Mouse (Mus musculus) kidney, adult 18-20 months (tissue): Measurements from ENCODE around the gene Spcs3.
"Not testable (repeated sequence)": the region's sequence is repeated elsewhere in the genome, so short reads cannot be mapped to it uniquely, and the experiment has no call there.

ENCODE experiments used
- DNase-seq: peaks from one replicate; pipeline ENCODE4 v3.0.0; 2021

Gene Spcs3

GRCm38 (mm10) chr8:54529382-54530296 lies at the start of gene Spcs3, which contains the start of gene Asb5:
Gene Spcs3 (minus strand): TSS chr8:54529998.
Gene Asb5 (plus strand): TSS chr8:54529580.
- peak; percentile 97 for DNase-seq

DNA sequence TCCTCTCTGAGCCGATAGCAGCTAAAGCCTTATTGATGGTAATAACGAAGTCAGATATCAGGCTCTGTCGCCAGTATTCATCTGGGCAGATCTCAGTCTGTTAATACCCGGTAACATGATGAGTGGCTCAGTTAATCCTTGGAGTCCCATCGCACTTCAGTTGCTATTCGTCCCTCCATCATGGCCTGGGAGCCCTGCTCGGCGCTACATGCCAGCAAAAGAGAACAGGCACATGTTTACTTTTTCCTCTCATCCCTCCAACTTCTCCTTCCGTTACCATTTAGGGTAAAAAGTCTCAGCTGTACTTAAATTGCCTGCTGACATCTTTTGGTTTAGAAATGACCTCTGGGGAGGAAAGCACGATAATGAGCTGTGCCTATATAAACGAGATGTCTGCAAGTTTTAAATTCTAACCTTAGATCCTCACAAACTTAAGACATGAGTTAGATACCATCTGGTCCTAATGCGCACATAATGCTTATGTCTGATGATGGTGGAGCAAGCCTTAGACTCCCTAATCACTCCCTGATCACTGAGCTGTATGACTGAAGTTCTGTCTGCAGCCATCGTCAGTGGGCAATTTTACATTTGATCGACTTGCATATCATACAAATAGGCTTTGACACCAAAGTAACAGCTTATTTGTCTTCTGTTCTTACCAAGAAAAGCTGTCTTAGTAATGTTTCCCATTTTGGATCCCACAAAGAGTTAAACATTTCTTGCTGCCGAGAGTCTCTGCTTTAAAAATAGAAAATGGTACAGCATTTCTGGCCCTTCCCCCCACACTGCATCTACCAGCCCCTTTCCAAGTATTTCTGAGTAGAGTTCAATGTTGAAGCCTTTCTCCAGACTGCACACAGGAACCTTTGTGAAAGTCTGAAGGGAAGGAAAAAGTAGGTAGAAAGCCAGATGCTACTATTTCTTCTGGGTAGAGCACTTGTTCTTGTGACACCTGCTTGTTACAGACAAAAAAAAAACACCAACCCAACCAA lies 41.1 kb upstream of the Spcs3 start:
- no peak for DNase-seq

DNA sequence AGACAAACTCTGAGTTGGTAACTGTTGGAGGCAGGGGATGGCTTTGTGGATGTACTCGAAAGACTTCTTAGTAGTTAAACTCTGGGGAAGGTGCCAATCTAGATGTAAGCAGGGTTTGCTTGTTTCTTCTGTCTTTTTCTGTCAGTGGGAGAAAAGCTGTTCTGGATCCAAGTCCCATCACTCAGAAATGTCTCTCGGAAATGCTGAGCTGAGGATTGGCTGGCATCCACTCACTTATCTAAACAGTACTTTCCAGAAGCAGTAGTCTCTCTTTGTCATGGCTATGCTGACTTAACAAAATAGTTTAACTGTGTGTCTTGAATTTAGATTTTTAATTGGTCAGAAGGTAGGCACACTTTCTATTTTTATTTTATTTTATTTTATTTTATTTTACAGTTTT lies 37.4 kb upstream of the Spcs3 start:
- no peak for DNase-seq

- no peak for DNase-seq
Observed at GRCm38 (mm10) chr8:54565603-54566260, 35.9 kb upstream of the Spcs3 start.

DNA sequence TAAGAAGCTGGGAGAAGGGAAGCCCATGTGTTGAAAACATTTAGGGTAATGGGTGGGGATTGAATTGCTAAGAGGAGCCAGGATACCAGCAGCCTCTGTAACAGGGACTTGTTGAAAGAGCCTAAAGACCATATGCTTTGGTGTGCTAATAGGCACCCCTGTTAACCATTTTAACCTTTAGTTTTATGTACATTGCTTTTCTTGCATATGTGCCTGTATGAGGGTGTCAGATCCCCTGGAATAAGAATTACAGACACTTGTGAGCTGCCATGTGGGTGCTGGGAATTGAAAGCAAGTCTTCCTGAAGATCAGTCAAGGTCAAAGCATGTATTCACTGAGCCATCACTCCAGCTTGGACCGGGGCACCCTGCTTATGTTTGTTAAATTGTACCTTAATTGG lies 35.4 kb upstream of the Spcs3 start:
- no peak for DNase-seq

- no peak for DNase-seq
Observed at GRCm38 (mm10) chr8:54562137-54562536, 32.3 kb upstream of the Spcs3 start.

DNA sequence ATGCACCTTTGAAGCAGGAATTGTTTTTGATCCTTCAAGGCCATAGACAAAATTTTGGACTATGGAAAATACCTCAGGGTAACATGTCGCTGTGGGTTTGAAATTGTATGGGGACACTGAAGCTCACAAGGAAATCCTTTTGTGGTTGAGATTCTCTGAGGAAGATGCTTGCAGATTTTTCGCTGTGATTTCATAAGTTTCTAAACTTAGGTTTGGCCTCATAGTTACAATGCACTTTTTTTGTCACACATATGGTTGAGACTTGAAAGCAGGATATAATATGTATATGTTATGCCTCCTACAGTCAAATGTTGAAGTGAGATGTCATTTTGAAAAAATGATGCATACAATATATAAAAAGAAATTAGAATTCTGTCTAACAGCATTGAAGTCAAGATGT lies 25.1 kb upstream of the Spcs3 start:
- DNase-seq = no peak

GRCm38 (mm10) chr8:54550026-54550574 lies 20.3 kb upstream of the Spcs3 start:
- no peak for DNase-seq

DNA sequence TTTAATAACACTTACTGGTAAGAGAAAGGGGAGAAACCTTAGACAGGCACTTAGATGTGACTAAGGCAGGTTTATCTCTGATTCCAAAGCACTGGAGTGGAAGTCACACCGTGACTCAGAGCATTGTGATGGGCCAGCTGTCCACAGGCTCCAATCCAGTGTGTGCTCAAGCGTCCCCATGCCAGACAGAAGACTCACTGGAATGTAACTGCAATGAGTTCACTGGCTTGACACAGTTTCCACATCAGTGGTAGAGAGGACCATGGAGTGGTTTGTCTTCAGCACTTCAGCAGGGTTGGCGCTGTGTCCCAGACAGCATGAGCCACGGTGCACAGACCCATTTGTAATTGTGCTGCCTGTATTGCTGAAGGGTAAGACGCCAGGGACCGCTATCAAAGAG lies 18.6 kb upstream of the Spcs3 start:
- DNase-seq = no peak

DNA sequence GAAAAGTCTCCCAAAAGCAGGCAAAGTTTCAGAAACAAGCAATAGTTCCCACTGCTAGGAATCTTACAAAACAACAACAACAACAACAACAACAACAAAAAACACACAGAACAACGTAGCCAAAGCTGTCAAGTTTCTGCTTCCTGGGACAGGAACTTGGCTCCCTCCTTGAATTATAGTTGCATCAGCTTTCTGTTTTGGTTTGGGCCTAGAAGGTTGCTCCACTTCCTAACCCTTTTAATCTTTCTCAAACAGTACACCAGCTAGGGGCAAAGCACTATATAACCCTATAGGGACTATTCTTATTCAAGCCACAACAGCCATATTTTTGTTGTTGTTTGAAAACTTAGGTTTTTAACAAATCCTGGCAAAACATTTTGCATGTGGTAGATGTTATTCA lies 11.5 kb upstream of the Spcs3 start:
- no peak for DNase-seq

GRCm38 (mm10) chr8:54537285-54537684 lies 7.5 kb upstream of the Spcs3 start:
- DNase-seq = no peak

DNA sequence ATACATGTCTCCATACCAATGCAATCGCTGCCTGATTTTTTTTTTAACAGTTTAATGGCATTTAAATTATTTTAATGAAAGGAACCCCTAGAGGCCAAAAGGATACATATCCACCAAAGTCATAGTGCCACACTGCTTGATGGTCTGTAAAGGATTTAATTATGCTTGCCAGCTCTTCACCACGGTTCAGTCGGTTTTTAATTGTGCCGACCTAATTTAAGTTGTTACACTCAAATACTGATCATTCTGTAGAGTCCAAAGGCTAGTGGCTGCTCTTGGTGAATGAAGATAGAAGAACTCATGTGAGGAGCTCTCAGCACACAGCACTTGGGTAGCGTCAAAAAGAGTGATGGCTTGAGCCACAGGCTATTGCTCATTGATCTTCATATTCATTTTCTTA lies 5.4 kb upstream of the Spcs3 start:
- DNase-seq = no peak

DNA sequence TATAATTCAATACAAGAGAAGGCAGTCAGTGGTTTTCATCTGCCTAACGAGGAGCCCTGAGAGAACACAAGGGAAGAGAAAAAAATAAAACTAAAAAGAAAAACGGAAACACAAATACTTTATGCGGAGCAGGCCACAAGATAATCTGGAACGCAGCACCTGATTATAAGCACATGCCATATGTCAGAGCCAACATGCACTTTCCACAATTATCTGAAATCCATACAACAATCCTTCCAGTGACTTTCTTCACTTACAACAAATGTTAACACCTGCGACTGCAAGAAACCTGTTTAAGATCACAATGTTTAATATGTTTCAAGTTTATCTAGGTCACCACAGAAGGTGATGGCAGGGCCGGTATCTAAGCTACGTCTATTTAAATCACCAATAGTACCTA lies 1.2 kb downstream of the Spcs3 start:
- DNase-seq = no peak

DNA sequence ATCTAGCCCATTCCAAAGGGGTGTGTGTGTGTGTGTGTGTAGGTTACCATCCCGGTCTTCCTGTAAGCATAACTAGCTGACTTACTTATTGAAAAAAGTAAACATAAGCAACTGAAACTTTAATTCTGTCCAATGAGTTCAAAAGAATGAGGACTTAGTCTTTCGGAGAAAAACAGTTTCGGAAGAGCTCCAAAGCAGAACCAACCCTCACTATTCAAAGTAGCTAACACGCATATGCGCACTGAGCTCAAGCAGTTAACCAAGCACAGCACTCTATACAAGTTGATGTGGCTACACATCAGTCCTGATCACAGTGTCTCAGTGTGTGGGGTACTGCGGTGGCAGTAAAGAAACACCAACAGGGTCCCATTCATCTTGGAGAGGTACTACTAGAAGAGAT lies 3.1 kb downstream of the Spcs3 start:
- DNase-seq = no peak

- no peak for DNase-seq
Observed at GRCm38 (mm10) chr8:54525606-54526005, 4.2 kb downstream of the Spcs3 start.

GRCm38 (mm10) chr8:54520516-54520915 lies 9.3 kb downstream of the Spcs3 start:
- DNase-seq = no peak

DNA sequence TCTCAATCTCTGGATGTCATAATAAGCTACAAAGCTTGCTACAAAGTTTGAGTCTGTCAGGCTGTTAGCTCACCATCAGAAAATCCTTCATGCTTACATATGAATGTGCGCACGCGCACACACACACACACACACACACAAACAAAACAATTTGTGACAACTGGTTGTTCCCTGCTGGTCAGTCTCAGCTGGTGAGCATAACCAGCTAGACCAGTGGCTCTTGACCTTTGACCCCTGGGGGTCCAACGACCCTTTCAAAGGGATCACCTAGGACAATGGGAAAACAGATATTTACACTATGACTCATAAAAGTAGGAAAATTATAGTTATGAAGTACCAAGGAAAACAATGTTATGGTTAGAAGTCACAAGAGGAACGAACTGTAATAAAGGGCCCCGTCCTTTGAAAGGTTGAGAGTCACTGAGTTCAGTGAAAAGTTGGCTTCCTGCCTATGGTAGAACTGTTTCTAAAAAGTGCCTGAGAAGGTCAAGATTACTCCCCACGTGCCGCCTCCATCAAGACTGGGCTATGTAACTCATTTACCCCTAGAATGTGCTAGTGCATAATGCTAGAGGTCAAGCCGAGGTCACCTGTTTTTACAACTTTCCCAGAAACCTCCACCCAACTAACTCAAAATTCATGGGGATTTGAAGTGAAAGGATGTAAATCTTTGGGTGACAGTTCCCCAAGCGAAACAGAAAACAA lies 10.9 kb downstream of the Spcs3 start:
- peak; percentile 48 for DNase-seq

DNA sequence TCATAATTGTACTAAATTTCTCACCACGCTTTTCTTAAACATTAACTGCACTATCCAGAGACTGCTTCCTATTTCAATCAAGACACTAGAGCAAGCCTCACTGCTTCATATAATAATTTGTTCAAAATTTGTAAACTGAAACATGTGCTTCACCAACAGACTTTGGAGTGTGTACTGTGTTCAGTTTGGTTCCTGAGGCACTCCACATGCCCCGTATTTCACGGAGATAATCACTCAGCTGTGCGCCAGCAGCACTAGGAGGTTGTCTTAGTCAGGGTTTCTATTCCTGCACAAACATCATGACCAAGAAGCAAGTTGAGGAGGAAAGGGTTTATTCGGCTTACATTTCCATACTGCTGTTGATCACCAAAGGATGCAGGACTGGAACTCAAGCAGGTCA lies 17.6 kb downstream of the Spcs3 start:
- DNase-seq = not testable (repeated sequence)

GRCm38 (mm10) chr8:54511791-54512190 lies 18.0 kb downstream of the Spcs3 start:
- DNase-seq = no peak

DNA sequence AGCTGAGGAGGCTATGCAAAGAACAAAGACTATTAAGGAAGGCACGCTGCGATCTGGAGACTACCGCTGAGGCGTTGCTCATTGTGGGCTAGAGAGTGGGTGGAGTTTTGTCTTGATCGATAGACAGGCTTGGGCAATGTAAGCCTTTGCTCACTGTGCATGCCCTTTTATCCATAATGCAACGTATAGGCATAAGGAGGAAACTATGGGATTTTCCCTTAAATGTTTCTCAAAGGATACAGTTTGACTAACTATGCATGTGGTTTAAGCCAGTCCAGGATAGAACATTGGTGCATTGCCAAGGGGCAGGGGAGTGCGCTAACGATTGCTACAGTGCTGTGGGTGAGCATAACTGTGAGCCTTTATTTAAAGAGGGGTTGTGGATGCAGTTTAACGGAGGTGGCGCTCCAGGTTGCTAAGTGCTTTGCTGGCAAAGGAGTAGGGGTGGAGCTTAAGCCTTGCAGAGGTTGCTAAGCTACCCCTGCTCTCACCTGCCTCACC lies 20.5 kb downstream of the Spcs3 start:
- peak; percentile 26 for DNase-seq

- DNase-seq = no peak
Observed at GRCm38 (mm10) chr8:54508814-54509213, 21.0 kb downstream of the Spcs3 start.

DNA sequence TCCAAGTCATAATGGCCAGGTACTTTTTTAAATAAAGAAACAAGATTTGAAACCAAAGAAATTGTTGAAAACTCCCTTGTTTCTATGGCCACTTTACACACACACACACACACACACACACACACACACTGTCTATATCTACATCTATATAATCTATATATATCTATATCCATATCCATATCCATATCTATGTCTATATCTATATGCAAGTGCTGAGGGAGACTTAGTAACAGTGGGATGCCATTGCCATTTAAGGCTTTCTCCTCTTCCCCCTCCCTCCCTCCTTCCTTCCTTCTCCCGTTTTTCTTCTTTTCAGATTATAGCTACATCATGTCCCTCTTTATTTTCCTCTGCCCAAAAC lies 21.7 kb downstream of the Spcs3 start:
- DNase-seq = no peak
